Mouse (Mus musculus): ENCODE measurements around the gene Dhrs1. TPM values are rescaled to one million over a fixed set of nuclear protein-coding genes. Genes with fewer than 3 reads are reported as not detected.

Dhrs1 gene
- total RNA-seq, 2 experiments from 2014 or later = 83.2 to 98.7 TPM

DNA sequence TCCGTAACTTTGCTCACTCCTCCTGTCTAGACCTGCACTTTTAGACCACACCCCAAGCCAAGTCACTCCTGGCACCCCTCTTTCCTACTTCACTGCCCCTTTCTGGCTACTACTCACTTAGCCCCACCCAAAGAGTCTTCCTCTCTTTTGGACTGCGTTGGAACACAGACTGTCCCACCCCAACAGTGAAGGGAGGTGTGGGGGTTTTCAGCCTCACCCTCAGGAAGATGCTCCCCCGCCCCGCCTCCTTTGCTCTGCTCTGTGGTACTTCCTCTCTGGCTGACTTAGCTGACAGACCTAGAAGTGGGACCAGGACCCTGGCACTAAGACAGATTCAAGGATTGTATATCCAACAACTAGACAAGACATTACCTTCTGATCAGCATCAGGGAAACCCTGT lies 20.2 kb upstream of the Dhrs1 start, which contains the start of gene Ltb4r1:
TSS of gene Ltb4r1 (plus strand) at position 267 of the 400 bp plus-strand sequence.
- DNase-seq (ENCODE audit: low spot score in 2 of 2) = no peak

DNA sequence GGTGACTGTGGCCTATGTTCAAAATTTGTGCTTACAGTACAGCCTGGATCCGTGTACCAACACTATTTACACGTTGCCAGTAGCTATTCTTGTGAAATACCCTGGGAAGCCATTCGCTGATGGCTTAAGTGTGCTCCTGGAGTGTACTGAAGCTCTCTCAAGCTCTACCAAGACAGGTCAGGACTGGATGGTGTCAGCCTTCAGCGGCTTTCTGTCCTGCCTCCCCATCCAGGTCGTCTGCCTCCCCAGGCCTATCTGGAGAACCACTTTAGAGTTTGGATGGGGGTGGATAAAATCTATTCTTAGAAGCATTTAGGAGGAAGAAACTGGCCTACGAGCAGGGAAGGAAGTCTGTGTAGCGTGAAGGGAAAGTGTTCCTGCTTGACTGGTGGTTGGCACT lies 17.7 kb upstream of the Dhrs1 start:
- no peak for DNase-seq (ENCODE audit: low spot score in 2 of 2)

DNA sequence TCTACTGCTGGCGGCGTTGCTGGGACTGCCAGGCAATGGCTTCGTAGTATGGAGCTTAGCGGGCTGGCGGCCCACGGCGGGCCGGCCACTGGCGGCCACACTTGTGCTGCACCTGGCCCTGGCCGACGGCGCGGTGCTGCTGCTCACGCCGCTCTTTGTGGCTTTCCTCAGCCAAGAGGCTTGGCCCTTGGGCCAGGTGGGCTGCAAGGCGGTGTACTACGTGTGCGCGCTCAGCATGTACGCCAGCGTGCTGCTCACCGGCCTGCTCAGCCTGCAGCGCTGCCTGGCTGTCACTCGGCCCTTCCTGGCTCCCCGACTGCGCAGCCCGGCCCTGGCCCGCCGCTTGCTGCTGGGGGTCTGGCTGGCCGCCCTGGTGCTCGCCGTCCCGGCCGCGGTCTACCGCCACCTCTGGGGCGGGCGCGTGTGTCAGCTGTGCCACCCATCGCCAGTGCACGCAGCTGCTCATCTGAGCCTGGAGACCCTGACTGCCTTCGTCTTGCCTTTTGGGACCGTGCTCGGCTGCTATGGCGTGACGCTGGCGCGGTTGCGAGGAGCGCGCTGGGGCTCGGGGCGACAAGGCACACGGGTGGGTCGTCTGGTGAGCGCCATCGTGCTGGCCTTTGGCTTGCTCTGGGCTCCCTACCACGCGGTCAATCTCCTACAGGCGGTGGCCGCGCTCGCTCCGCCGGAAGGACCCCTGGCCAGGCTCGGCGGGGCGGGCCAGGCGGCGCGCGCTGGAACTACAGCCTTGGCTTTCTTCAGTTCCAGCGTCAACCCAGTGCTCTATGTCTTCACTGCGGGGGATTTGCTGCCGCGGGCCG lies 16.7 kb upstream of the Dhrs1 start:
- peak in 1 of 2 experiments; percentile 16 for DNase-seq (ENCODE audit: low spot score in 2 of 2)

DNA sequence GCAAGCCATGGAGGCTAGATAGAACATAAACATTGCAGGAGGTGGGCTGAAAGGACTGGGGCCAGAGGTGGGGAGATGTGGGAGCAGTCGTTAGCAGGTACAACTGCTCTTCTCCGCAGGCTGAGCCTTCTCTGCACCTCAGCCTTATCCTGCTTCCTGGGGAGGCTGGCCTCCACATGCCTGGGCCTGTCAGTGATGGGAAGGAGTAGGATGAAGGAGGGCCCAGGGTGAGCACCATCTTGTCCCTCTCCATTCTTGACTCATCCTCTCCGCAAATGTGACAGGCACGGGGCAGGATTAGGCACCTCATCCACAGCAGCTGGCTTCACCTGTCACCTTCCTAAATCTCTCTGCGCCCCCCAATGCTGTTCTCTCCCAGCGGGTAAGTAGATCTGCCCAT lies 15.7 kb upstream of the Dhrs1 start, which contains the start of gene Ltb4r2:
TSS of gene Ltb4r2 (plus strand) at position 266 of the 400 bp plus-strand sequence.
- no peak for DNase-seq (ENCODE audit: low spot score in 2 of 2)

DNA sequence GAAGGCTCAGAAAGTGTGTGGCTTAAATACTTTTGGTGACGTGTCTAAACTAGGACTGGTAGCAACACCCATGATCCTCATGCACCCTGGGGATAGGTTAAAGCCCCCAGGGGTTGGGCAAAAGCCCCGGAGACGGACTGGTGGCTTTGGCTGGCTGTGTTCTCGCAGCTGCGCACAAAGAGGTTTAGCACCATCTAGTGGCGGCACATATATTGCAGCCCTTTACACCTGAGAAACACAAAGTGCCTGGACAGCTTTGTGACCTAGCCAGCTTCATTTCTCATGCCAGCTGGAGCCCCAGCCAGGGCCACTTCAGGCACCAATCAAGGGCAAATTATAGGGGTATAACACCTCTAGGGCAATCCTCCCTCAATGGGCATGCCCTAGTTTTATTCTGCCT lies 14.7 kb upstream of the Dhrs1 start:
- peak; percentile 61 to 90 for DNase-seq (ENCODE audit: low spot score in 2 of 2)

DNA sequence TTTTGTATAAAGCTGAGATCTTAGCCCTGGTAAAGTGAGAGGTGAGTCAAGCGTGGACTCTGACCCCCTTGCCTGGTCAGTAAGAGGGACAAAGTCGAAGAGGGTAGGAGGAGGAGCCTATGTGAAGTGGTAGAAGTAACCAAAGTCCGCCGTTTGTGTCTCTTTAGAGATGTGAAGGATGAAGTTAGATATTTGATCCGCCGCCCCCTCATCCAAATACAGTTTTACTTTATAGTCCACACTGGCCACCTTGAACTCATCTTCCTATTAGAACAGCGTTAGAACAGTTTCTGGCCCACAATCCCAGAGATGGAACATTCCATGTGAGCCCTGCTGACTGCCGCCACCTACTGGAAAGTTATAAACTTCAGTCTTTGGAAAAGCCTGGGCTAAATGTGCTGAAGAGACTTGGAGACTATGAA lies 12.9 kb upstream of the Dhrs1 start, which contains the start of gene Cideb:
TSS of gene Cideb (minus strand) at position 96 of the 422 bp plus-strand sequence.
- peak in 1 of 2 experiments; percentile 65 for DNase-seq (ENCODE audit: low spot score in 2 of 2)

DNA sequence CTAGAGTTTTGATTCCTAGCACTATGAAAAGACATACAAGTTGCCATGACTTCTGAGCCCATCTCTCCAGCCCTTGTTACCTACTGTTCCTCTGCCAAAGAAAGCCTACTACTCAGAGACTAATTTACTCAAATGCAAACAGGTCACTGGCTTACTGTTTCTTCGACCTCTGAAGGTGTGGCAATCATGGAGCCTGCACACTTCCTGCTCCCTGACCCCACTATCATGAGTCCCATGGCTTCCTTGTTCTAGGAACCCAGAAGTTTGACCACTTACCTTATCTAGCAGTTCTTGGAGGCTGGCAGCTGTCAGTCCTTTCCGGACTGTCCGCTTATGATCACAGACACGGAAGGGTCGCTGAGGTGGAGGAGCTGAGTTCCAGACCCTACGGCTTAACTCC lies 12.1 kb upstream of the Dhrs1 start:
- DNase-seq (ENCODE audit: low spot score in 2 of 2) = no peak

DNA sequence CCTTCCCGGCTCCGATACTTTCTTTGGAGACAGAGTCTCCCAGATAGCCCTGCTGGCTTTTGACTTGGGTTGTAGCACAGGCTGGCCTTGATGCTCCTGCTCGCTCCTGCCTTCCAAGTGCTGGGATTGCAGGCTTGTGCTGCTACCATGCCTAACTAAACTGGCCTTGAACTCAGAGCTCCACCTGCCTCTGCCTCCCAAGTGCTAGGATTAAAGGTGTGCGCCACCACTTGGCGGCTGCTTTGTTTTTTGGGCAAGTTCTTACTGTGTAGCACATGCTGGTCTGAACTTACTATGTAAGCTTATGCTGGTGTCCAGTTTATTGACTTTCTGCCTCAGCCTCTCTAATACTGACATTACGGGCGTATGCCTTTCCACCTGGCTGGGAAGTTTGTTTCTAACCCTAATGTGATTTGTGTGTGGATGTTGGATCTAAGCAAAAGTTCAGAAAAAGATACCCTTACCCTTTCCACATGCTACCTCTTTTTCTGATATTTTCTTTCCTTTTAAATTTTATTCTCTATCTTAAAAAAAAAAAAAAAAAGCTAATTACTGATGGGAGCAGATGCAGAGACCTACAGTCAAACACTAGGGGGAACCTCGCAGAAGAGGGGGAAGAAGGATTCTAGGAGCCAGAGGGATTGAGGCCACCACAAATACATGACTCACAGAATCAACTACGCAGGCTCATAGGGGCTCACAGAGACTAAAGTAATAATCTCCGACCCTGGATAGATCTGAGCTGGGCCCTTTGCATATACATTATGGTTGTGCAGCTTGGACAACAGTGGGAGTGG lies 1.8 kb upstream of the Dhrs1 start:
- no peak for DNase-seq (ENCODE audit: low spot score in 2 of 2)

DNA sequence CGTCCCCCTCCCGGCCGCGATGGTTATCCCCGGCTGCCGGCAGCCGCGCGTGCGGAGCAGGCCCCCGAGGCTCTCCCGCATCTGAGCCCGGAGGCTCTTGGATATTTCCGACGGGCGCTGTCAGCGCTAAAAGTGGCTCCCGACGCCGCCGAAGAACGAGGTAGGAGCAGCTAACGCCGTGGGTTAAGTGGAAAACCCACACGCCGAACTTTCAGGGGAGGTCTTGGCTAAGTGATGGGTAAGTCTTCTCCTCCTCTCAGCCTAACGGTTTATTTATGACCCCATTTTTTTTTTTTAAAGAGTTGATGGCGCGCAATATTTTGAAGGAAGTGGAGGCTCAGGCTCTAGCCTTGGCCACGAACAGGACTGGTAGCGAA lies 359 bp upstream of the Dhrs1 start:
- DNase-seq (ENCODE audit: low spot score in 2 of 2) = no peak

DNA sequence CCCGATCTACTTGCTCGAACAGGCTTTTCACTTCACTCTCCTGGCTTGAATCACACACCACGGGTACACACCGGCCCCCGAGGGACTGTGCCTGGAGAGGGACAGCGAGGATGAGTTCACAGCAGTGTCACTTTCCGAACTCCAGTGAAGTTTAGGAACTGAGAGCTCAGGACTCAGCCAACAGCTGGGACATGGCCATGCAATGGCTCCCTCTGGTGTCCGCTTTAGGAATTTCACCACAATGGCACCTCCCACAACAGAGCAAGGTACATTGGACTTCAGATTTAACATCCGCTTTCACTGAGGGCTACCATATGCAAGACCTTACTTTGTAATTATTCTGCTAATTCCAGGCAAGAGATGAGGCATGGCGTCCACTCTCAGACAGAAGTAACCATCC lies 1.8 kb downstream of the Dhrs1 start:
- peak; percentile 58 to 92 for DNase-seq (ENCODE audit: low spot score in 2 of 2)

DNA sequence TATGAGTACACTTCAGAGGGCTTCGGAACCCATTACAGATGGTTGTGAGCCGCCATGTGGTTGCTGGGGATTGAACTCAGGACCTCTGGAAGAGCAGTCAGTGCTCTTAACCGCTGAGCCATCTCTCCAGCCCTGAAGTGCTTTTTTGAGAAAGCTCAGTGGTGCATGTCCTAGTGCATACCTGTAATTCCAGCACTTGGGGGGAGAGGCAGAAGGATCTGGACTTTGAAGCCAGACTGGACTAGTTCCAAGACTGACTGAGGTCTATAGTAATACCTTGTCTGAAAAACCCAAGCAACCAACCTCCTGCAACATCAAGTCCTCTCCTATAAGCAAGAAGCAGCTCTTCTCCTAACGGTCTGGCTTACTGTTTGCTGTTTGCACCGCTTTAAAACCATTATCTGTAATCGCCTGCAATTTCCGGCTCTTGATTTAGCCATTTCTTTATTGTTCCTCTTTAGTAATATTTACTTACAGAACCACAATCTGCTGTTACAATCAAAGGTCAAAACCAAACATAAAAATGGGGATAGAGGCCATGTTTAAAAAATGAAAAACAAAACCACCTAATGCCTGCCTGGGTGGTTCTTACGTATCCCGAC lies 8.3 kb downstream of the Dhrs1 start:
- DNase-seq (ENCODE audit: low spot score in 2 of 2) = no peak

DNA sequence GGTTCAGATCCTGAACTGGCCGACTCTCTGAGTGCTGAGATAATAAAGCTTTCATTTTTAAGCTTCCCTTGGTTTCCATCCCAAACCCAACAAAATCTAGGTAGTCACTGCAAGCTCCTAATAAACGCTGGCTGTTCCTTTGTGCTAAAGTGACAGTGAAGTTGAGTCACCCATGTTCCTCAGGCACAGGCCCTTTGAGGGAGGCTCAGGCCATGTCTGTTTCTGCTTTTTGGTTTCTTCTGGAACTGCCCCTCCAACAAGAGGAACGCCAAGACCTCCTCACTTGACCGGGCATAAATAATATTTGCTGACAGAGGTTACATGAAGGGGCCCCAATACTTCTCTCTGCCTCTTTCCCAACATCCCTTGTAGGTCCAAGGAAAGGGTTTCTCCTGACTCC lies 9.7 kb downstream of the Dhrs1 start:
- DNase-seq (ENCODE audit: low spot score in 2 of 2) = no peak

DNA sequence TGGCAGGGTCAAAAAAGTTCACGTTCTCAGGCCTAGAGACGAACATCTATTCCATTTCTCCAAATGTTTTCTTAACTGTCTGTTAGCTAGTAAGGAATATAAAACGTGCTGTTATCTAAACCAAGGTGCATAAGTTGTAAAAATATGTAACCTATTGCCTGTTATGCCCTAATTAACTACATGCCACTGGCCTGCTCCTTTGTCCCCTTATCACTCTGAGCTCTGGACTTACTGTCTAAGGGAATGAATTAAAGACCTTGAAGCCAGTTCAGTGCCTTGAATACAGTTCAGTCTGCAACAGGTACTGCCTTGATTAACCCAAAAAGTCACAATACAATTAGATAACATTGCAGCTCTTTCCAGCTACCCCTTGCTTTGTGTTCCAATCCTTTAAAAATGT lies 10.2 kb downstream of the Dhrs1 start:
- DNase-seq (ENCODE audit: low spot score in 2 of 2) = no peak

DNA sequence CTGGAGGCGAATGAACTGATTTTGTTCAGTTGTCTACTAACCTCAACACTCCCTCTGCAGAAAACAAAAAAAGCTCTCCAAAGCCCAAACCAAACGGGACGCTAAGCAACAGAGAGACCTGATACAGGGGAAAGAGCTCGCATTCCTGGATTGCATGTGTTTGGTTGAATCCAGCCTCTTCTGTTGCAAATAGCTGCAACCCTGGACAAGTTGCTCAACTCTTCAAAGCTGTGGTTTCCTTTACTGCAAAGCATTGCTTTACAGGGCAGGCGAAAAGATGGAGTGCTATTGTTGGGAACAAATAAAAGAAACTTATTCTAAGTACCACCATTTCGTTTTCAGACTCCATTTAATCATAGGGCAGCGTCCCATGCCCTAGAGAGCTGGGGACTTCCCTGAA lies 10.6 kb downstream of the Dhrs1 start:
- no peak for DNase-seq (ENCODE audit: low spot score in 2 of 2)

DNA sequence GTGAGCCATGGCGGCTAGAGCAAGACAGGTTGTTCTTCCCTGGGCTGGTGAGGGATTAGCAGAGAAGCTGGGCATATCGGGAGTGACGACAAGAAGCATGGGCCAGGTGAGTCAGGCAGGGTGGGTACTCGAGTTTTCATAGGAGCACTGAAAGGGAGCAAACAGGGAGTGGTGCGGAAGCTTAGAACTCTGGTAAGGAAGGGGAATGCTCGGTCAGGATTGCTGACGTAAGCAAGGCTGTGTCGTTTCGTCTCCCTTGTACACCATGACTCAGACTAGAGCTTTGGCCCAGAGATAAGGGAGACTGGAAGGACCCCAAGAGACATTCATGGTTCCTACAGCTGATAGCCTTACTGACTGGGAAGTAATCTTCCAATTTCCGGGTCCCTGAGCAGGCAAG lies 11.6 kb downstream of the Dhrs1 start:
- no peak for DNase-seq (ENCODE audit: low spot score in 2 of 2)

DNA sequence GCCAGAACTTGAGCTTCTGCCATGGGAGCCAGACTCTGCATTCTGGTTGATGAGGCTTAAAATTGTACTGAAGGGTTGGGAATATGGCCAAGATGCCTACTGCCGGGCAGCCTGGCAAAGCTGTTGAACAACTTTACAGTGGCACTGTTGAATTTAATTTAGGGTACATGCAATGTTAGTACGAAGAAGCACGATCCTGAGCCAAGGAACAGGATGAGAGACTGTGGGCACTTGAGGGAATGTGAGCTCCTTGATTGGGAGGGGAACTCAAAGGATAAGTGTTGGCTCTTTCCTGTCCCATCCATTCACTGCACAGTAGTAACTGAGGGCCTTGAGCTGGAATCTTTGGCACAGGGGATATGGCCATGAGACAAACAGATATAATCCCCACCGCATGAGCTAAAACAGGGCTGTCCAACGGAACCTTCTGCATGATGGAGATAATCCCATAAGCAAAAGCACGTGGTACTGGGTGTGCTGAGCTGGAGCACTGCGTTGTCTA lies 14.9 kb downstream of the Dhrs1 start:
- peak; percentile 31 to 69 for DNase-seq (ENCODE audit: low spot score in 2 of 2)

DNA sequence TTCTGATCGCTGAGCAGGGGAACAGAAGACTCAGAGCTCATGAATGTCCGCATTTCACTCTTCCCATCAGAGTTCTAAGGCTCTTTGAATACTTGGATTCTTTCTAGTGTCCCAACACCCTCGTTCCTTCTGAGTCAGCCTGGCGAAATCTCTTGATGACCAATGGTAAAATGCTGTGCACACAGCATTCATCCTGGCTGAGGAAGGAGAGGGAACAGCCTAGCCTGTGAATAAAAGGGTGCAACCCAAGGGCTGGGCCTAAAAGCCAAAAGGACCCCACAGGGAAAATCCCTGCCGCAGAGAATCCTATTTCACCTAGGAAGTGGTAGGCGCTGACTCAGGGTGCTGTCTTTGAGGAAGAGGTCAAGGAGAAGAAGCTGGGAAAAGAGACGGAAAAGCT lies 15.4 kb downstream of the Dhrs1 start:
- no peak for DNase-seq (ENCODE audit: low spot score in 2 of 2)

DNA sequence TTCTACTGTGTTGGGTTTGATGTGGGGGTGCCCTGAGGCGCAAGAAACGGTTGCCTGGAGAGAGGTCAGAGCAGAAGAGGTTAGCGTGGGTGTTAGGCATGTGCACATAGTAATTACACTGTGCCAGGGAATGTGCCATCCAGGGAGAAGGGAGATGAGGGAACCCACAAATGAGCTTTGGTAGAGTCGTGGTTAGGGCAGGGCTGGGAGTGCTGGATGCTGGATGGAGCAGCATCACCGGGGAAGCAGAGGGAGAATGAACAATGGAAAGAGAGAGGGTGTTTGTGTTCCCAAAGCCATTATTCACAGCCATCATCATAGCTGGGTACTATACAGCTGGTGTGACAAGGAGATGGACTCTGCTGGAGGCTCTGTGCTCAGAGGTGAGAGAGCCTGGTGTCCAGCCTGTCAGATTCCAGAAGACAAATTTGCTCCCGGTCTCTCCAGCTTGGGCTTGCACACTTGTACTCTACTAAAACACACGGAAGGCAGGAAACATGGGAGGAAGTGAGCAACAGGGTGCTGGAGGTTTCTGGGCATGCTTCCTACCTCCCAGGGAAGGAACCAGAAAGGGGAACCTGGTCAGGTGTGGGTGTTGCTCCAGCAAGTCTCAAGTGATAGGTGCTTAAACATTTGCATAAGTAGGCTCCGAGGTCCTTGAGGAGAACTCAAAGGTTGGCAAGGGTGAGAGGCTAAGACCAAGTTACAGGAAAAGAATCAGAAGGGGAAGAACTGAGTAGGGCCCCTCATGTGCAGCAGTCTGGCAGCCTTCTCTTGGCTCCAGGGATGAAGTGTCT lies 17.4 kb downstream of the Dhrs1 start:
- DNase-seq (ENCODE audit: low spot score in 2 of 2) = no peak

DNA sequence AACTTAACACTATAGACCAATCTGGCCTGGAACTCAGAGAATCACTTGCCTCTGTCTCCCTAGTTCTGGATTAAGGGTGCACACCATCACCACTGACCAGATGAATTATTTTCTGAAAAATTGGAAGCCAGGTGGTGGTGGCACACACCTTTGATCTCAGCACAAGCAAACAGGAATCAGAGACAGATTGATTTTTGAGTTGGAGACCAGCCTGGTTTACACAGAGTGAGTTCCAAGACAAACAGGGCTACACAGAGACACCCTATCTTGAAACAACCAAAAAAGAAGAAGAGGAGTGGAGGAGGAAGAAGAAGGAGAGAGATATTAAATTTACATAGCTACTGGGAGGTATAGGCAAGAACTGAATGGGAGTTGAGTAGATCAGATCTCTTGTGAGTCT lies 19.2 kb downstream of the Dhrs1 start:
- no peak for DNase-seq (ENCODE audit: low spot score in 2 of 2)

DNA sequence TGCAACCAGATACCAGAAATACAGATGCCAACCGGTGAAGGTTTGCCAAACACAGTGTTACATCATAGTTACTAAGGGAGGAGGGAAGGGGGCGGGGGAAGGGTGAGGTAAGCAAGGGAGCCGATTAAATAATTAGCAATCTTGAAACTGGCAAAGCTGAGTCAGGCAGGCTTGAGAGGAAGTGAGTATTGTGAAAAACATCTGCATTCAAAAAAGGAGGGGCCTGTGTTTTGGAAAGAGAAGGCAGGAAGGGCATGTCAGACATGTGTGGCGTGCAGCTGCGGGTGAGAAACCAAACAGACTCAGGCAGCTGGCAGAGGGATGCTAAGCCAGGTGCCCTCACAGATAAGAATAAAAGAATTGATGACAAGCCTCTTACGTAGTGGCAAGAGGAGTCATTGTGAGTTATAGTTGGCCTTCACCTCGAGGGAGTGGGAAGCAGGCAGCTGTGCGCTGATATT lies 21.0 kb downstream of the Dhrs1 start:
- no peak for DNase-seq (ENCODE audit: low spot score in 2 of 2)

DNA sequence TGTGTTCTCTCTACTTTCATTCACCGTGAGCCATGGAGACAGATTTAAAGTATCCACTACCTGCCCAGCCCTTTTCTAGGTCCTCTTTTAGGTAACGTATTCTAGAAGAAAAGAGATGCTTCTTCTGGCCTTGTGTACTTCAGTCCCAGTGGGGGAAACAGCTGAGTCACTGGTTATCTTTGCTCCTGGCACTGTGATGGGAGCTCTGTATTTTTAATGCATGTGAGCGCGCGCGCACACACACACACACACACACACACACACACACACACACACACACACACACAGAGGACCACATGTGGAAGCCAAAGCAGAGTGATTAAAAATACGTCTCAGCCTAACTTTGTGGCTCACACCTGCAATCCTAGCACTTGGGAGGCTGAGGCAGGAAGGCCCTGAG lies 22.1 kb downstream of the Dhrs1 start:
- no peak for DNase-seq (ENCODE audit: low spot score in 2 of 2)
